Mouse (Mus musculus) monocyte, adult 5-6 weeks (primary cell): ENCODE measurements around the gene Dppa3. TPM values are rescaled to one million over a fixed set of nuclear protein-coding genes. Genes with fewer than 3 reads are reported as not detected.
A peak's percentile ranks its signal among the peaks of the same experiment; 100 is the strongest.
"Not testable (repeated sequence)": the region's sequence is repeated elsewhere in the genome, so short reads cannot be mapped to it uniquely, and the experiment has no call there.

Source experiments
- ATAC-seq: fragments of 153-309, 156-312 bp; replicated peaks from 2 replicates; pipeline ENCODE4 v1.8.0; 2017; ENCODE audit warnings: mild to moderate bottlenecking; ENCODE audit not compliant: low TSS enrichment, insufficient number of reproducible peaks, severe bottlenecking, poor library complexity, low FRiP score
- total RNA-seq: library from RNA; stranded (forward); fragments of 200-1000, 200-491, 200-594 nt; gene quantifications from 3 replicates; pipeline ENCODE4 v1.2.3, GENCODE M21; 2017

Gene Dppa3
- total RNA-seq, 1 experiment from 2014 or later = not detected

DNA sequence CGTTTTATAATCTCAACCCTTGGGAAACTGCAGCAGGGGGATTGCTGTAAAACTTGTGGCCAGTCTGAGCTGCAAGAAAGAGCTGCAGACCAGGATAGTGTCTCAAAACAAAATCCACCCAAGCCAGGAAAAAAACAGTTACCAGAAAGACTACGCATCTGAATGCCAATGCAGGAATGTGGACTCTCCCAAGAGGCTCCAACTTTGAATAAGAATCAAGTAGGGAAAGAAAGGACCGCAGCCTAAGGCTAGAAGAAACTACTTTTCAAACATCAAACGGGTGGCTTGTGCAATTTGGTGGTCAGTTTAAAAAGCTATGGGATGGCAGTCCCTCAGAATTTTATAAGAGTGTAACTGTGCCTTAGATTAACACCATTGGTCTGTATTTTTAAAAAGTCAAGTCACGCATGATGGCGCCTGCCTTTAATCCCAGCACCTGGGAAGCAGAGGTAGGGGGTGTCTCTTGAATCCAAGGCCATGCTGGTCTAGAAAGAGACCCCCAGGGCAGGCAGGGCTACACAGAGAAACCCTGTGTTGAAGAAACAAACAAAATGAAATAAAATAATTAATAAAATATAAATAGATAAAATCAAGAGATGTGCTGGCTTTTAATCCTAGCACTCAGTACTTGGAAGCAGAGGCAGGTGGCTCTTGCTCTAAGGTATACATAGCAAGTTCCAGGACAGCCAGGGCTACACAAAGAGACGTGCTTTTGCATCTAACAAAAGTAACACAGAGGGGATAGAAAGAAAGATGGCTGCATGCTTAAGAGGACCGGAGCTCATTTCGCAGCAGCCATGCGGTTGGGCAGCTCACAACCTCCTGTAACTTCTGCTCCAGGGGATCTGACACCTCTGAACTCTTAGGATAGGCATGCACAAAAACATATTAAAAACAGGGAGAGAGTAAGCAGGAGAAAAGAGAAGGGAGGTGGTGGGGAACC is 17.5 kb upstream of the Dppa3 start:
- no peak for ATAC-seq

DNA sequence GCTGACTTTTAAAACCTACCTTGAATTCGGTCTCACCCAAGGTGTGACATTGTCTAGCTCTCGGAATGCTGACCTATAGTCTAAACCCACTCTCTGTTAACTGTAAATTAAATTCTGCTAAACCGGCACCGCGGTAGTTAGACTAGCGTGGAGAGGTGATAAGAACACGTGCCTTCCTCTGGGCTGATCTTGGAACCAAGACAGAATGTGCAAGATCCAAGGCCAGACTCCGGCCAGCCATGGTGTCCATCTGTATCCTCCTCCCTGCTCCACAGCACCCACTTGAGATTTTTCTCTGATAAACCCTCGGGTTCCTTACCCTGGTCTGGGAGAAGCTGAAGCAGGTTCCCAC is 16.9 kb upstream of the Dppa3 start:
- no peak for ATAC-seq

DNA sequence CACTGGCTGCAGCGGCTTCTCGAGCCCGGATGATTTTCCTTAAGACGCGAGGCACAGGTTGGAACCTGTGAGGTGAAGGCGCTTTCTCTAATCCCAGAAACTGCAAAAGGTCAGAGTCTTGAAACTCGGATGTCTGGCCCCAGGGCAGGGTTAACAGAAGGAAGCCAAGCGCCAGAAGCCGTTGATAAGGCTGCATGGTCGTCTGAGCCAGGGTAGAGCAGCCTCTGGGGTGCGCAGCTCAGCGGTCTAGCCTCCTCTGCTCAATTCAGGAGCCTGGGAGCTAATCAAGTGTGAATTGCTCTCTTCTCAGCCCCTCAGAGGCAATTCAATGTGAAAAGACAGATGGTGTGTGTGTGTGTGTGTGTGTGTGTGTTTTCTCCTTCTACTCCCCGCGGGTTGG is 16.4 kb upstream of the Dppa3 start, which contains the start of gene Gdf3:
Gdf3 (minus strand) TSS at position 317 of the 400 bp plus-strand sequence.
- no peak for ATAC-seq

DNA sequence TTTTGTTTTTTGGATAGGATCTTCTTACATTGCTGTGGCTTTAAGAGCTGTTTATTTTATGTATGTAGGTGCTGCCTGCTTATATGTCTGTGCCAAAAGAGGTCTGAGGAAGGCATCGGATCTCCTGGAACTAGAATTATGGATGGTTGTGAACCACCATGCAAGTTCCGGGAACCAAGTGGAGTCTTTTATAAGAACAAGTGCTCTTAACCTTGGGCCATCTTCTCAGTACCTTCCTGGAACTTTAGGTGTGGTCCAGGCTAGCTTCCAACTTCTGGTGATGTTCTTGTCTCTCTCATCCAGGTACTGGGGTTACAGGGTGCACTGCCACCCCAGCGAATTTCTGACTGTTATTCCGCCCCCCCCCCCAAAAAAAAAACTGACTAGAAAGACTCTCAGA is 13.8 kb upstream of the Dppa3 start:
- ATAC-seq = no peak

DNA sequence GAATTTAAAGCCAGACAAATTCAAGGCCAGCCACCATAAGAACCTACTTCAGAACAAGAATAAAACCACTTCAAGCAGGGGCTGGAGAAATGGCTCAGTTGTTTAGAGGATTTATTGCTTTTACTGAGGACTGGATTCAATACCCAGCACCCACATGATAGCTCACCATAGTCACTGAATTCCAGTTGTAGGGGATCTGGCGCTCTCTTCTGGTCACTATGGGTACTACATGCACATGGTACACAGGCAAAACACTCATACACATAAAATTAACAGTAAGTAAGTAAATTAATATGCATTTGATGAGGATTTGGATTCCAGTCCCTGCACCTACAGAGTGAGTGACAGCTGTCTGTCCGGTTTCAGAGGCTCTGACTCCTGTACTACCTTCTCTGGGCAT is 12.2 kb upstream of the Dppa3 start:
- ATAC-seq = peak; percentile 78; the same call in 1 of the 2 replicates

DNA sequence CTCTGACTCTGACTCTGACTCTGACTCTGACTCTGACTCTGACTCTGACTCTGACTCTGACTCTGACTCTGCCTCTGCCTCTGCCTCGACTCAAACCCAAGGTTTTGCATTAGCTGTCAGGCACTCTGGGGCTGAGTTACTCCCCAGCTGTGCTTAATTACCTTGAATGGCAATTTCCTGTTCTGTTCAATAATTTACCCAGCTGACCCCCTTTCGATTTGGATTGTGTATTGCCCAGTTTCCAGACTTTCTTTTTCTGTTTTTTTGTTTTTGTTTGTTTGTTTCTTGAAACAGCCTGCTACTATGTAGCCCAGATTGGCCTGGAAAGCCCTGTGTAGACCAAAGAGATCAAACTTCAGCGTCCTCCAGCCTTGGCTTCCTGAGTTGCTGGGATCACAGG is 10.2 kb upstream of the Dppa3 start:
- no peak for ATAC-seq

DNA sequence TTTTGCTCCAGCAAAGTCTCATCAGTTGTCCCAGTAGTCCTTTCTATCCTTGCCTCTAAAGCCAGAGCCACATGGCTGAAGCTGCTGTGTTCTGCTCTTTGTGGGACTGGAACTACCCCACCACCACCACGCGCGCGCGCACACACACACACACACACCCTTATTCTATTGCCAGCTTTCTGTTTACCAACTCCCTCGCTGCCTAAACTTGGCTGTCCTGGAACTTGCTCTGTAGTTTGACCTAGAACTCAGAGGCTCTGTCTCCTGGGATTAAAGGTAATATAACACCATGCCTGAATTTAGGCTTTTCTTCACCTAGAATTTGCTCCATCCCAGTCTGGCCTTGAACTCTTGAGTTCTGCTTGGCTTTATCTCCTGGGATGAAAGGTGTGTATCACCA is 5.1 kb upstream of the Dppa3 start:
- ATAC-seq = no peak

DNA sequence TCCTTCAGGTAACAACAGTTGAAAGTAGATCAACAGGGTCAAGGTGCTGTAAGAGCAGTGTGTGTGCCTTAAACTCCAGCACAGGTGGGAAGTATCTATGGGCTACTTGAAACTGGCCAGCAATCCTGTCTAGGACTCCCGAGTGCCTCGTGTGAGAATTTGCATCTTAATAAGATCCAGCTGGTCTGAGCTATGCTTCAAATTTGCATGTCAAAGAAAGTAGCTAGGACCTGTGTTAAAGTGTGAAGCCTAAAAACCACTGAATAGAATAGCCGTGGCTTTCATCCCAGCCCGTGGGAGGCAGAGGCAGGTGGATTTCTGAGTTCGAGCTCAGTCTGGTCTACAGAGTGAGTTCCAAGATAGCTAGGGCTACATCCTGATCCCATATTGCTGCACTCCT is 1.7 kb upstream of the Dppa3 start:
- no peak for ATAC-seq

DNA sequence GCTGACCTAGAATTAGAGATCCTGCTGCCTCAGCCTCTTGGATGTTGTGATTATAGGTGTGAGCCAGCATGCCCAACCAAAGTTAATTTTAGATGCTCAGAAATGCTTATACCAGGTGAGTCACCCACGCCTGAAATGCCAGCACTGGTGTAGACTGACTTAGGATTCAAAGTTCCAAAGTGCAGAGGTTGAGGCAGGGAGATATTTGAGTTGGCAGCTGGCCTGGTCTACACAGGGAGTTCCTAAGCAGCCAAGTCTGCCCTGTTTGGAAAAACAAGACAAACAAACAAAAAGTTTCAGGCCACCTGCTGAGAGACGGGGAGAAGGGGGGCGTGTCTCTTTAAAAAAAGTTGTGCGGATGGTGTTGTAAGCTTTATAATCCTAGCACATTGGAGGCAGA is 1.1 kb upstream of the Dppa3 start:
- ATAC-seq = no peak

DNA sequence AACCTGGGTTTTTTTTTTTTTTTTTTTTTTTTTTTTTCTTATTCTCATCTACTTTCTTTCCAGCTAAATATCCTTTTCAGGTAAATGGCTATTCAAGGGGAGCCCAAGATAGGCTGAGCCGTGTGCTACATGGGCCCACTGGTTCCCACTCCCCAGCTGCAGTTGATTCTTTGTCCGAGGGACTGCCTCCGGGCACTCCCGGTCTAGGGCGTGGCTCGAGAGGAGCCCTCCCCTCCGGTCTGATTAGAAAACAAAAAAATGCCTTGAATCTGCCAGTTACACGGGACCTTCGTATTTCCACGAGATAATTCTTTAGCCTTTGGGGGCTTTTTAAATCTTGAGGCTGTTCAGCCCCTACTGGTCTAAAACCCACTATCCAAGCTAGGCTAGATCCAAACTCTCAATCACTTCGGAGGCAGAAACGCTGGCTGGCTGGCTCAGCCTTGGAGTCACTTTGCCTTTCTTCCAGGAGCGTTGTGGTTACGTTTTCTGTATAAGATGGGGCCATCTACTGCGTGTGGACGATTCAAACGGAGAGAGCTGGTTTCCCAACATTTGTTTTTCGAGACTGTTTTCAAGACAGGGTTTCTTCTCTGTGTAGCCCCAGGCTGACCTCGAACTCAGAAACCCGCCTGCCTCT is 1.4 kb downstream of the Dppa3 start:
- ATAC-seq = no peak

DNA sequence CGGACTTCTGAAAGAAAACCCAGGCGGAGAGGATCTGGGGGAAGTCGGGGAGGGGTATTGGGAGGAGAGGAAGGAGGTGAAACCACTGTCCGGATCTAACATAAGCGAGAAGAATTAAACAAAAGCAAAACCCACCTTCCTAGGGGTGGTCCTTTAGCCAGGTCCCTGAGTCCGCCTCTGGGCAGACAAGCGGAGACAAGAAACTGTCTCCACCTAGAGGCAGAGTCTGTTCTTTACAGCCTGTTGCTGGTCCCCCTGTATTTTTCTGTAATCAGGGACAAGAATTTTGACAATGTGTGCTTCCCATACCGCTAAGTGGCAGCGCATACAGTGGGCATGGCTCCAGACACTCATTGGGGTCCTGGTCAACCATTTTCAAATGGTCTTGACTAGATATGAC is 7.2 kb downstream of the Dppa3 start:
- peak; percentile 43 for ATAC-seq

DNA sequence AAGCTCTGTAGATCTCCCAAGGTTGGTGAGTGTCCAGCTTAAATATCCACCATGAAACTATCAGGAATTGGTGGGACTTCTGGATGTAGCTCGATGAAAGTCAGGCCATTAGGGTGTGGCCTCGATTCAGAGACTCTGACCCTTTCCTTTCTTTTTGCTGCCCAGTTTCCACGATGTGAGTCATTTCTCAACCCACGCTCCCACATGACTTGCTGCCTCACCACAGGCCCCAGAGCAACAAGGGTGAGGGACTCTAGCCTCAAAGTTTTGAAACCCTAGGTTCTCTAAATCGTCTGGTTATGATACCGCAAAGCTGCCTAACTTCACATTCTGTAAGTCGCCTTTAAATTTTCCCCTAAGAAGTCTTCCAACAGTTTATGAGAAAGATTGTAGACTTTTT is 9.1 kb downstream of the Dppa3 start:
- peak; percentile 93 for ATAC-seq

DNA sequence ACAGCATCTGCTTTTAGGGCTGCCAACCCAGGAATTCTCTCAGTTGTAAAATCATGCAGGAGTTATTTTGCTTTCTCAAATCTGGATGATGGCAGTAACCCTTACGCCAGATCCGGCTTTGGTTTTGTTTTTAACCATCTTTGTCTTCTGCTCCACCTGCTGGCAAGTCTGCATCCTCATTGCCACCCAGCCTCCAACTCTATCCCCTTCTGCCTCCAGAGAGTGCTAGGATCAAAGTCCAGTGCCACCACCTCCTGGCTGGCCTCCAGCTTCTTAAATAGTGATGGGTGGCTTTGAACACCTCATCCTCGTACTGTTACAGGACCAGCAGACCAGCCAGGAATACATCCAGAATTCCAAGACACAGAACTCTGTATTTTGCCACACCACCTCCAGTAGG is 10.5 kb downstream of the Dppa3 start:
- ATAC-seq = peak; percentile 24; the same call in 1 of the 2 replicates

DNA sequence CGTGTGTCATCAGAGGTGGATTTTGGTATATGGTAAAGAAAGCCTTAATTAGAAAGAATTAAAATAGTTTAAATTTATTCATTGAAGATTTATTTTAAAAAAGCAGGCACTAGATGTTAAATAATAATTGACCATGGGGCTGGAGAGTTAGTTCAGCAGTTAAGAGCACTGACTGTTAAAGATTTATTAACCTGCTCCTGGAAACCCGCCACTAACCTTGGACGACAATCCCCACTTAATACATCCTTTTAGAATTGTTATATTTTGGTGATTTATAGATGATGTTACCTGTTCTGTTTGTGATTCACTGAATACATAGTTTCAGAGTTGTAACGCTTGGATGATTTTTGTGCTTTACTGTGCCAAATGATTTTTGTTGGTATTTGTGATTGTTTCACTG is 11.4 kb downstream of the Dppa3 start:
- not testable (repeated sequence) for ATAC-seq

DNA sequence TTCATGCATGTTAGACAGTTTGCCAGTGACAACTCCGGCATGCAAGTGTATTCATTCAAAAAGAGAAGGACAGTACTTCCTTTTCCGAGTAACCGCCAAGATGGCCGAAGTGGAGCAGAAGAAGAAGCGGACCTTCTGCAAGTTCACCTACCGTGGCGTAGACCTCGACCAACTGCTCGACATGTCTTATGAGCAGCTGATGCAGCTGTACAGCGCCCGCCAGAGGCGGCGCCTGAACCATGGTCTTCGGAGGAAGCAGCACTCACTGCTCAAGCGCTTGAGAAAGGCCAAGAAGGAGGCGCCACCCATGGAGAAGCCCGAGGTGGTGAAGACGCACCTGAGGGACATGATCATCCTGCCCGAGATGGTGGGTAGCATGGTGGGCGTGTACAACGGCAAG is 18.0 kb downstream of the Dppa3 start:
- ATAC-seq = not testable (repeated sequence)

DNA sequence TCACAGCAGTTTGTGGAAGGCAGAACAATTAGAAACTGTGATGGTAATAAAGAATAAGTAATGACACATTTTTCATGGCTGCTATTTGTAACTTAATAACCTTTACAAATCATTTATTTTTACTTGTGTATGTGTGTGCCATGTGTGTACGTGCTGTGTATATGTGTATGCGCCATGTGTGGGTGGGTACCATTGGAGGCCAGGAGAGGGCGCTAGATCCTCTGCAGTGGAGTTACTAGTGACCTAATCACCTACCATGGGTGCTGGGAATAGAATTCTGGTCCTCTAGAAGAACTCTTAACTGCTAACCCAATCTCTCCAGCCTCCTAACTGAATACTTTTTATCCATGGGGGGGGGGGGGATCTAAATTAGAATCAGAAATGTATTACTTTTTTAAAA is 23.7 kb downstream of the Dppa3 start:
- no peak for ATAC-seq

DNA sequence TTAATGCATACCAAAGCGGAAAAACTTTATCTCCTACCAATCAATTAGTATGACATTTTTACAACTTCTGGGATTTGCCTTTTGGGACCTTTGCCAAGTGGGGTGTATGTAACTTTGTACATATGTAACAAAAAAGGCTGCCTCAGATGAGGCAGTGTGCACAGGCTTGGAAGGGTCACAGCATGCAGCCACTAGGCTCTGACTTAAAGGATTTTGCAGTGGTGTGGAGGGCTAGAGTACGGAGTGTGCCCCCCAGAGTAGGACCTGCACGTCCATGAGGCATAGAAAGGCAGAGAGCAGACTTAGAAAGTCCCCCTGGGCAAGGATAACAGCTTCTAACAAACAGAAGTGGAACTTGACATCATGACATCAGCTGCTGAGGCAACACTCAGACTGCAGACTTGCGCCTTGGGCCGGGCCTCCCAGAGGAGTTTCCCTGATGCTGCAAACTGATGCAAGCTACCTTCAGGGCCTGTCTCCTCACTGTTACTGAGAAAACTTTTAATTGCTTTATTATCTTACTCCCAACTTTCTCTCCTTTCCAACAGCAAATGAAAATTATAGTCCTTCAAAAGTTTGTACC is 24.3 kb downstream of the Dppa3 start:
- ATAC-seq = peak; percentile 64

DNA sequence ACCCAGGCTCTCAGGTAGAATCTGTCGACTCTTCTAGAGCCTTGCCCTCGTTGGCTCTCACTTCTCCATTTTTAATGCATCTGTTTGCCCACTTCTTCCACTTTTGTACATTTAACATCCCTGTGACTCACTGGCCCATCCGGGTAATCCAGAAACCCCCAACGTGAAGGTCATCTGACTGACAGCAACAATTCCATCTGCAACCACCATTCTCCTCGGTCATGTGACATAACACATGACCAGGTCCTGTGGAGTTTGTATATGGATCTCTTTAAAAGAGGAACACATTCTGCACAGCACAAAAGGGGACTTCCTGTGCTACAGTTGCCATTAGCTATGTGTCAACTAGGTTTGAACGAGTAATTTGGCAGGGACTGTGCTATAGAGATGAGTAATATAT is 28.1 kb downstream of the Dppa3 start:
- peak; percentile 70 for ATAC-seq

DNA sequence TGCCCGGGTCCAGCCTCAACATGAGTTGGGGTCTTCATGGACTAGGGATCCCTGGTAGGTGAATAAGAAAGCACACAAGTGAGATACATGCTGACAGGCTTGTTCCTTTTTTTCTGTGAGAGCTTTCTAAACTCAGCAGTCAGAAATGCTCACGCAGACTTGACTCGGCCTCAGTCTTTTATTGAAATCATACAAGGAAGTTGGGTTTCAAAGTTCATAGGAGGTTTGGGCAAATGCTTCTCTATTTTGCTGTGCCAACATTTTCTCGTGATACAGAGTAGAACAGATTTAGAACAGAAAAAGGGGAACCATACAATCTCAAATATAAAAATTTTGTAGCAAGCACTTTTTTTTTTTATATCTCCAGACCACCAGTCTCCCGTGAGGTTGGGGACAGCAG is 31.4 kb downstream of the Dppa3 start:
- peak; percentile 18; the same call in 1 of the 2 replicates for ATAC-seq

DNA sequence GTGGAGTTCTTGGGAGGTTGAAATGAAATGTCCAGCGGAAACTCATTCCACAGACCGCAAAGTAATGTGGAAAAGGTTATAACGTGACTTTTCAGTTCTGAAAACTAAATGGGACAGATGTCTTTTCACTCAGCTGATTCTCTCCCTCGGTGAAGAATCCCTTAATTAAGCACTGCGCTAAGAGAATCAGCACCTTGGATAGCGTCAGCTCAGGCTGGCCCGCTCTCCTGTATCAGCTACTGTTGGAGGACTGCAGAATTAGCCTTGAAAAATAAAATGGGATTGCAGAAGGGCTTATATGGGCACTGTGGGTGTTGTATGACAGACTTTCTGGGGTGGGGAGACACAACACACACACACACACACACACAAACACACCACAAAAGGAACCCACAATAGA is 33.4 kb downstream of the Dppa3 start:
- ATAC-seq = no peak
